Mouse (Mus musculus) heart, embryonic 16.5 days (tissue): ENCODE results near the gene Akap10. TPM values are rescaled to one million over a fixed set of nuclear protein-coding genes. Genes with fewer than 3 reads are reported as not detected.

Source experiments
- ATAC-seq: fragments of 200-750 bp; cut with Nextera tagmentation; replicated peaks from 2 replicates; pipeline ENCODE4 v1.8.0; 2017; ENCODE audit warnings: moderate number of reproducible peaks; ENCODE audit not compliant: insufficient read depth, low FRiP score; ENCODE audit errors: extremely low read depth
- H3K27ac ChIP-seq: fragments of 300-500 bp; sonication (generic); 2 replicates; pipeline ENCODE4 v1.5.1; 2014; ENCODE audit warnings: mild to moderate bottlenecking, low read length, control low read depth, moderate library complexity
- H3K27me3 ChIP-seq: fragments of 300-500 bp; sonication (generic); 2 replicates; pipeline ENCODE4 v1.6.1; 2014; ENCODE audit warnings: low read length, mixed read lengths; ENCODE audit not compliant: control insufficient read depth, insufficient read depth
- H3K36me3 ChIP-seq: fragments of 300-500 bp; sonication (generic); 2 replicates; pipeline ENCODE4 v1.6.1; 2014; ENCODE audit not compliant: control insufficient read depth, insufficient read depth
- H3K4me1 ChIP-seq: fragments of 300-500 bp; sonication (generic); 2 replicates; pipeline ENCODE4 v1.6.1; 2014; ENCODE audit warnings: low read length, mixed read lengths; ENCODE audit not compliant: control insufficient read depth, insufficient read depth
- H3K4me2 ChIP-seq: fragments of 300-500 bp; sonication (generic); 2 replicates; pipeline ENCODE4 v1.6.1; 2014; ENCODE audit warnings: low read depth, mild to moderate bottlenecking, control low read depth, low read length
- H3K4me3 ChIP-seq: fragments of 300-500 bp; sonication (generic); 2 replicates; pipeline ENCODE4 v1.5.1; 2014; ENCODE audit warnings: mild to moderate bottlenecking, control low read depth, low read length
- H3K9ac ChIP-seq: fragments of 300-500 bp; sonication (generic); 2 replicates; pipeline ENCODE4 v1.6.1; 2014; ENCODE audit warnings: low read length, control low read depth
- H3K9me3 ChIP-seq: fragments of 300-500 bp; sonication (generic); replicated peaks from 2 replicates; pipeline ENCODE4 v1.6.1; 2016; ENCODE audit warnings: low read length; ENCODE audit not compliant: control insufficient read depth
- WGBS: fragments of 180-500 bp; shearing (Covaris S2); extraction: QIAGEN DNeasy Blood & Tissue Kit; methylation state at CpG from one replicate; pipeline ENCODE4 v1.1.7; 2014; 5-methylcytosine and 5-hydroxymethylcytosine counted together
- polyA plus RNA-seq: library from polyadenylated mRNA; unstranded; fragments of >200 nt; fragmentation: Nextera tagmentation; extraction: Ambion mirVana; gene quantifications from 2 replicates; pipeline ENCODE4 v1.2.1, GENCODE M21; 2015

Akap10 gene
- polyA plus RNA-seq, 1 experiment from 2014 or later: 14.1 TPM

GRCm38 (mm10) chr11:61882183-61882582, 47.9 kb downstream of the Akap10 start:
- no peak for ATAC-seq
- Histone ChIP-seq H3K4me1 (no peaks in the 10 kb centered on the region), H3K4me3 (no peak overlapping the region), H3K27me3 (no peaks in the 10 kb centered on the region), H3K9me3 (no peaks in the 10 kb centered on the region), H3K4me2 (no peak overlapping the region), H3K27ac (no peak overlapping the region), H3K36me3 (peaks cover 23% of the 10 kb centered on the region), H3K9ac (no peak overlapping the region)
- WGBS: 68% methylated on average over 5 of the region's 5 CpGs

DNA sequence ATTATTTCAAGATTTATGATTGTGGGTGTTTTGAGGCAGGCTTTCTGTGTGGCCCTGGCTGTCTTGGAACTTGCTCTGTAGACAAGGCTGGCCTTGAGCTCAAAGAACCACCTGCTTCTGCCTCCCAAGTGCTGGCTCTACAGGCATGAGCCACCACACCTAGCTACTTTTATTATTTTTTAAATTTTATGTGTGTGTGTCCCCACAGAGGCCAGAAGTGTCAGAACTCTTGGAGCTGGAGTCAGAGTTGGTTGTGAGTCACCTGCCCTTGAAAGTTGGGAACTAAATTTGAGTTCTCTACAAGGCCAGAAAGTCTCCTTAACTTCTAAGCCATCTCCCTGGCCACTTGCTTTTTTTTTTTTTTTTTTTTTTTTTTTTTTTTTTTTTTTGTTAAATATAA, 50.1 kb downstream of the Akap10 start:
- H3K36me3 ChIP-seq: peaks cover 28% of the 10 kb centered on the region

DNA sequence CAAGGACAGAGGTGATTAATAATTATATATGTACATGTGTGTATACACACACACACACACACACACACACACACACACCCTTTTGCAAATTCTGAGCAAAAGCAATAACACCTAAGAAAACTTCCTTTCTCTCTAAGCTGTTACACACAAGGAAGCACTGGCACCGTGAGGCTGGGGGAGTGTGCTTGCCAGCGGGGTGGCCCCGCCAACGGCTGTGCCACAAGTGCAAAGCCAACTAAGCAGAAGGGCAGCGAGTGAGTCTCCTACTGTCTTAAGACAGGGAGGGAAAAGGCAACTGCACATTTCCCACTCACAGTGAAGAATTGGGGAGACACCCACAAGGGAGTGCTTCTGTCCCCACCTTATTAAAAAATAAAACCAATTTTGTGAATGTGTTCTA, 58.2 kb downstream of the Akap10 start:
- Histone ChIP-seq H3K9ac (no peak overlapping the region), H3K36me3 (peaks cover 63% of the 10 kb centered on the region), H3K27me3 (no peaks in the 10 kb centered on the region), H3K4me2 (no peak overlapping the region), H3K27ac (no peak overlapping the region), H3K4me1 (no peaks in the 10 kb centered on the region), H3K4me3 (no peak overlapping the region), H3K9me3 (no peaks in the 10 kb centered on the region)
- 84% methylated on average over 5 of the region's 5 CpGs for WGBS
- no peak for ATAC-seq

More for the DNA sequence above, 50.1 kb downstream of the Akap10 start:
- no peak overlapping the region for H3K27ac ChIP-seq
- no peak for ATAC-seq
- H3K4me3 ChIP-seq: no peak overlapping the region
- H3K9ac ChIP-seq: no peak overlapping the region
- H3K4me2 ChIP-seq: no peak overlapping the region
- H3K27me3 ChIP-seq: no peaks in the 10 kb centered on the region
- H3K9me3 ChIP-seq: no peaks in the 10 kb centered on the region
- H3K4me1 ChIP-seq: no peaks in the 10 kb centered on the region

- no peak overlapping the region for H3K27ac ChIP-seq
- no peaks in the 10 kb centered on the region for H3K4me1 ChIP-seq
- H3K9ac ChIP-seq: no peak overlapping the region
- no peaks in the 10 kb centered on the region for H3K9me3 ChIP-seq
- H3K4me2 ChIP-seq: no peak overlapping the region
- no peak overlapping the region for H3K4me3 ChIP-seq
- H3K36me3 ChIP-seq: peaks cover 24% of the 10 kb centered on the region
- no peaks in the 10 kb centered on the region for H3K27me3 ChIP-seq
- no peak for ATAC-seq
These were observed 63.2 kb downstream of the Akap10 start for GRCm38 (mm10) chr11:61866856-61867255.

- Histone ChIP-seq H3K4me3 (no peak overlapping the region), H3K36me3 (no peaks in the 10 kb centered on the region), H3K27me3 (no peaks in the 10 kb centered on the region), H3K27ac (no peak overlapping the region), H3K4me2 (no peak overlapping the region), H3K4me1 (no peaks in the 10 kb centered on the region), H3K9ac (no peak overlapping the region), H3K9me3 (no peaks in the 10 kb centered on the region)
- ATAC-seq: no peak
- WGBS: 53% methylated on average over 6 of the region's 6 CpGs
These were observed 68.1 kb downstream of the Akap10 start for GRCm38 (mm10) chr11:61861781-61862547.

GRCm38 (mm10) chr11:61859316-61859715, 70.7 kb downstream of the Akap10 start:
- no peaks in the 10 kb centered on the region for H3K27me3 ChIP-seq
- no peak for ATAC-seq
- 72% methylated on average over 1 of the region's 1 CpGs for WGBS

DNA sequence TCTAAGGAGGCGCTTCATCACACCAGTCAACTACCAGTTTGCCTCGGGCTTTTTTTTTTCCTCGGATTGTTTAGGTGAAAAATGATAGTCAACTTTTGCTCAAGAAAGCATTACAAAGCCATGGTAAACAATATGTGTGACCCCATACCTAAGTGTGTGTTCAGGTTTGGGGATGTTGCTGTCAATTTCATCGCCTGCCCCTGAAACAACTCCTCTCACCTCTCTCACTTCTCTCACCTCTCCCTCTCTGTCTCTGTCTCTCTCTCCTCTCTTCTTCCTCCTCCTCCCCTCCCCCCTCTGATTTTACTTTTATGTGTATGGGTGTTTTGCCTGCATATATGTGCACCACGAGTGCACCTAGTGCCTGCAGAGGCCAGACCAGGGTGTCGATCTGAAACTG, 74.5 kb downstream of the Akap10 start:
- no peaks in the 10 kb centered on the region for H3K27me3 ChIP-seq
- 44% methylated on average over 6 of the region's 6 CpGs for WGBS
- H3K4me2 ChIP-seq: peak overlapping the region; percentile 73
- peak overlapping the region; percentile 90 for H3K27ac ChIP-seq
- H3K9ac ChIP-seq: peak overlapping the region; percentile 97
- no peaks in the 10 kb centered on the region for H3K9me3 ChIP-seq
- ATAC-seq: no peak
- 0 out of 2 replicates have a peak, but pooled peaks cover 2% of the 10 kb centered on the region for H3K36me3 ChIP-seq
- H3K4me3 ChIP-seq: peak overlapping the region; percentile 91
- H3K4me1 ChIP-seq: peaks cover 6% of the 10 kb centered on the region

More at GRCm38 (mm10) chr11:61859316-61859715, 70.7 kb downstream of the Akap10 start:
- Histone ChIP-seq H3K36me3 (no peaks in the 10 kb centered on the region), H3K9me3 (no peaks in the 10 kb centered on the region), H3K9ac (no peak overlapping the region), H3K4me1 (no peaks in the 10 kb centered on the region), H3K27ac (no peak overlapping the region), H3K4me2 (no peak overlapping the region), H3K4me3 (no peak overlapping the region)

GRCm38 (mm10) chr11:61854988-61855411, 75.1 kb downstream of the Akap10 start, which contains the start of gene Ulk2:
Gene Ulk2 (minus strand): TSS chr11:61855073.
- Histone ChIP-seq H3K36me3 (0 out of 2 replicates have a peak, but pooled peaks cover 2% of the 10 kb centered on the region), H3K27ac (peak within 1 kb of the TSS; percentile 90), H3K9ac (peak within 1 kb of the TSS; percentile 97), H3K4me3 (peak within 1 kb of the TSS; percentile 91), H3K4me1 (peaks cover 6% of the 10 kb centered on the region), H3K4me2 (peak within 1 kb of the TSS; percentile 73), H3K27me3 (no peaks in the 10 kb centered on the region), H3K9me3 (no peaks in the 10 kb centered on the region)
- WGBS: under 1% methylated on average over 40 of the region's 58 CpGs
- peak; percentile 89 for ATAC-seq

DNA sequence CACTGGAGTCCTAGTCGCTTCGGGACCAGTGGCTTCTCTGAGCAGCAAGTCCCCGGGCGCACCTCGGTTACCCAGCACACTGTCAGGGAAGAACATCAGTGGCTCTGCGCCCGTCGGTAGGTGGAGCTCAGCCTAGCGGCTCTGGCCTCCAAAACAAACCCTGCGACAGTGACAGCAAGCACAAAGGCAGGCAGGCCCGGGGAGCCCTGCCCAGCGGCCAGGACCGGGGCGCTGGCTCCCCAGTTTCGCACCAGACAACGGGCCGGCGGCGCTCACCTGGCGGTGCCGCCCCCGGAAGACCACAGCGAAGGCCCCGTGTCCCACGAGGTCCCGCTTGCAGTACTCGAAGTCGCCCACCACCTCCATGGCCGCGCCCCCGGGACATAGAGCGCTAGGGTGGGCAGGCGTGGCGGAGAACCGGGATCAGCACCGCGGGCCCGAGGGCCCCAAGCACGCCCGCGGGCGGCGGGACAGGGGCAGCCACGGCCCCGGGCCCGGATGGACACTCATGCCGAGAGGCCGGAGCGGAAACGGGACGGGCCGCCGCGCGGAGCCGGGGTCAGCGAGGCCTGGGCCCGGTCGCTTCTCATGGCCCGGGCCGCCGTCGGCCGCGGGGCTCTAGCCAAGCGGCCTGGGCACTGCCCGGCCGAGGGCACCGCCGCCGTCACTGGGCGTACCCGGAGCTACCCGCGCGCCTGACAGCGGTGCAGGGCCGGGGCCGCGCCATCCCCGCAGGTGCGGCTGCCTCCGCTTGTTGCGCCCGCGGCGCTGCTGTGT, 75.7 kb downstream of the Akap10 start:
- Histone ChIP-seq H3K36me3 (0 out of 2 replicates have a peak, but pooled peaks cover 2% of the 10 kb centered on the region), H3K4me2 (peak overlapping the region; percentile 73), H3K4me1 (peaks cover 6% of the 10 kb centered on the region), H3K9me3 (no peaks in the 10 kb centered on the region), H3K9ac (peak overlapping the region; percentile 97), H3K4me3 (peak overlapping the region; percentile 91), H3K27ac (peak overlapping the region; percentile 90), H3K27me3 (no peaks in the 10 kb centered on the region)
- under 1% methylated on average over 78 of the region's 87 CpGs for WGBS
- ATAC-seq: peak; percentile 87
